Mouse (Mus musculus) mammary gland, adult 2 months (tissue): ENCODE data around the gene Ddost. TPM values are rescaled to one million over a fixed set of nuclear protein-coding genes. Genes with fewer than 3 reads are reported as not detected.

ENCODE experiments used
- polyA plus RNA-seq: library from polyadenylated mRNA; depleted of rRNA; stranded (reverse); fragments of >200 nt; gene quantifications from 2 replicates; pipeline ENCODE4 v1.2.3, GENCODE M21; 2012; ENCODE audit warnings: low replicate concordance; rRNA removed

Ddost gene
- 168 and 211 TPM in 2 replicates for polyA plus RNA-seq

DNA sequence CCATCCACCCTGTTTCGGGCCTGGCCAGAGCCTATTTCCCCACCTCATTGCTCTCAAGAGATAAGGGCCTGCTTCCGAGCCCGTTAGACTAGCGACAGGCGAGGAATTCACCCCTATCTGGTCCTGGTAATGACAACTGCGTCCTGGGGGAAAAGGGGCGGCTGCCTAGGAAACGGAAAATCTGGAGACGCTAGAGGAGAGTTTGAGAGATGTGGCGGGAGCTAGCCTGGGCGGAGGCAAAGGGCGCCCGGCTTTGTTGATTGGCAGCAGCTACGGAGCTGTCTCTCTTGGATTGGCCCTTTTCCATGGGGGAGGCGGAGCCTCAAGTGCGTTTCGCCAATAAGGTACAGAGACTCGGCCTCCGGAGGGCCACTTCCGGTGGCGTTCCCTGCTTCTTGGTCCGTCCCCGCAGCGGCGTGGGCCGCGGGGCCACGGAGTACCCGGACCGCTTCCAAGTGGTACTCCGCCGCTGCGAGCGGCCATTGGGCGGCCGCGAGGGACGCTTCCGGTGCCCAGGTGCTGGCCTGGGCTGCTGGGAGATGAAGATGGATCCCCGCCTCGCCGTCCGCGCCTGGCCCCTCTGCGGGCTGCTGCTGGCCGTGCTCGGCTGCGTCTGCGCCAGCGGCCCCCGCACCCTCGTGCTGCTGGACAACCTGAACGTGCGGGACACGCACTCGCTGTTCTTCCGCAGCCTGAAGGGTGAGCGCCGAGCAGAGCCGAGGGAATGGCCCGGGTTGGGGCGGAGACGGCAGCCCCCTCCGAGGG lies at the start of gene Ddost:
Ddost (plus strand) TSS at position 391 of the 765 bp plus-strand sequence.

DNA sequence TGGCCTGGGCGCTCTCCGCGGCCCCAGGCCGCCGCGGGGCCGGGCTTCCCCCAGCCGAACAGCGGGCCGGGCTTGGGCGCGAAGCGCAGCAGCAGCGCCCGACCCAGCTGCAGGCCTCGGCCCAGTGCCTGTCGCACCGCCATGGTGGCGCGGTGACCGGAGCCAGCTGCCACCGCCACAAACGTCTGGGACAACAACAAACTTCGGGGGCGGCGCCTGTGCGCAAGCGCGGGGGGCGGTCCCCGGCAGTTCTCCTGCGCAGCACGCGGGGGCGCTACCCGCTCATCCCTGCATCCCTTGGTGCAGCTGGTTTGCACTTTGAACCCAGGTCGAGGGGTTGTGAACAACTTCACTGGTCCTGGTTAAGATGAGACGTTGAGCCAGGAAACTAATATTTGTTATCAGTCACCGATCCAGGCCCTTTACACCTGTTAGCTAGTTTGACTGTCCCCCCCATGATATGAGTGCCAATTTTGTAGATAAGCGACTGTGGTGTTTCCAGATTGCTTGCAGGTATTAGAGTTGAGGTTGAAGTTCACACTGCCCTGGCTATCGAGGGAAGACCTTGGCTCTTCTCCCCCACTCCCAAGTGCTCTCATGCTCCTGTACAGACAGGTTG lies 21.7 kb downstream of the Ddost start, which contains the start of gene Pink1:
Pink1 (minus strand) TSS at position 231 of the 619 bp plus-strand sequence.

Other genes starting within 250 kb of the Ddost start
- 45.5 and 76.8 TPM in 2 replicates for gene Hp1bp3, start 88.4 kb upstream of the Ddost start, polyA plus RNA-seq
- 0.91 and 2.7 TPM in 2 replicates for gene Sh2d5, start 54.3 kb upstream of the Ddost start, polyA plus RNA-seq
- 0.59 and 0.62 TPM in 2 replicates for gene Kif17, start 54.3 kb upstream of the Ddost start, polyA plus RNA-seq
- gene Pink1, start 21.6 kb downstream of the Ddost start, polyA plus RNA-seq: 152 and 209 TPM in 2 replicates
- gene Cda, start 63.3 kb downstream of the Ddost start, polyA plus RNA-seq: 4.0 and 4.2 TPM in 2 replicates
- 0.11 and 0.14 TPM in 2 replicates for gene Fam43b, start 91.8 kb downstream of the Ddost start, polyA plus RNA-seq
- 16.9 and 17.0 TPM in 2 replicates for gene Mul1, start 129.9 kb downstream of the Ddost start, polyA plus RNA-seq
- gene Camk2n1, start 149.6 kb downstream of the Ddost start, polyA plus RNA-seq: 6.5 and 20.3 TPM in 2 replicates